Mouse (Mus musculus) liver, adult 2 months (tissue): ENCODE results near the gene Xndc1.

Experiments
- CTCF ChIP-seq: fragments of 200-500 bp; IDR thresholded peaks from 2 replicates; pipeline ENCODE4 v1.5.1; 2011; ENCODE audit warnings: low read depth, low read length, control low read depth
- POLR2A ChIP-seq: fragments of 200-500 bp; IDR thresholded peaks from 2 replicates; pipeline ENCODE4 v1.6.1; 2011; ENCODE audit warnings: low read length, control low read depth; ENCODE audit not compliant: insufficient read depth; ENCODE audit errors: extremely low read depth

GRCm38 (mm10) chr7:102116579-102117331 is 51.4 kb downstream of the Xndc1 start, which contains the start of gene Chrna10:
- TF ChIP-seq POLR2A = no peak
- TF ChIP-seq CTCF = no peak
